Mouse (Mus musculus) cerebellum, adult 2 months (tissue): ENCODE data around the gene Lpin3.

Source experiments
- CTCF ChIP-seq: fragments of 200-500 bp; IDR thresholded peaks from 2 replicates; pipeline ENCODE4 v1.5.1; 2011; ENCODE audit warnings: low read depth, mild to moderate bottlenecking, control low read depth, low read length, moderate library complexity, borderline replicate concordance; ENCODE audit not compliant: insufficient read depth
- POLR2A ChIP-seq: fragments of 200-500 bp; IDR thresholded peaks from 2 replicates; pipeline ENCODE4 v1.6.1; 2011; ENCODE audit warnings: low read length, control low read depth, borderline replicate concordance; ENCODE audit not compliant: insufficient read depth

GRCm38 (mm10) chr2:160954541-160954940, 74.1 kb downstream of the Lpin3 start:
- TF ChIP-seq CTCF (no peak), POLR2A (no peak)
